Comparison of ENCODE assay signal across 10 mouse cellular contexts in the genomic region with DNA sequence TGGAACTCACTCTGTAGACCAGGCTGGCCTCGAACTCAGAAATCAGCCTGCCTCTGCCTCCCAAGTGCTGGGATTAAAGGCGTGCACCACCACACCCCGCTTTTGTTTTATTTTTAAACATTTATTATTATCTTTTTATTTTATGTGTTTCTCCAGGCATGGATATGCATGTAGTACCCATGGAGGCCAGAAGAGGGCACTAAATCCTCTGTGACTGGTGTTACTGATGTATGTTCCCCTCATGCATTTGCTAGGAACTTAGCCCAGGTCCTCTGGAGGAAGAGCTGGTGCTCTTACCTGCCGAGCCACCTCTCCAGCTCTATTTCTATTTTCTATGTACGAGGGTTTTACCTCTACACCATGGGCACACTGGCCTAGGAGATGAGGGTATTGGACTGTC. TPM values are rescaled to one million over a fixed set of nuclear protein-coding genes. Genes with fewer than 3 reads are reported as not detected.
DNase-seq lines count a peak whose midpoint lies in the region; ATAC-seq and TF ChIP-seq lines count a peak whose summit lies in the region.
"Had no signal": no experiment of that assay in that cellular context is flagged by ENCODE, and none has a peak within 500 bp of the region (broad histone marks: within the 10 kb centered on the region; RNA-seq: fewer than 3 reads in every experiment).

No protein-coding gene starts in this region.

- peaks cover 28 to 61% of the 10 kb centered on the region in 2 experiments for H3K36me3 ChIP-seq in CH12.LX (replicated peaks in 1 of 2; ENCODE audit: control insufficient read depth in 1 of 2, insufficient read depth in 1 of 2, low read length in 1 of 2)
- H3K36me3 ChIP-seq in hindbrain, embryonic 14.5 days (replicated peaks; ENCODE audit: control insufficient read depth, insufficient read depth), result peaks cover 11% of the 10 kb centered on the region

- no peak overlapping the region for H3K9ac ChIP-seq in CH12.LX (ENCODE audit: insufficient read depth, low read depth)
- H3K9ac ChIP-seq in hindbrain, embryonic 14.5 days, result no peak overlapping the region
- H3K9ac ChIP-seq: embryonic facial prominence, embryonic 12.5 days; hindbrain, embryonic 15.5 days had no signal

- peaks cover 3% of the 10 kb centered on the region for H3K9me3 ChIP-seq in CH12.LX (replicated peaks; ENCODE audit: low read length)
- no peaks in the 10 kb centered on the region for H3K9me3 ChIP-seq in hindbrain, embryonic 14.5 days (ENCODE audit: control insufficient read depth, low read length)
- H3K9me3 ChIP-seq: embryonic facial prominence, embryonic 12.5 days; hindbrain, embryonic 15.5 days had no signal

- 96% methylated on average over 5 of the region's 5 CpGs for WGBS in hindbrain, embryonic 14.5 days

- no peak overlapping the region for H3K27ac ChIP-seq in layer of hippocampus, adult 2 months
- H3K27ac ChIP-seq in CH12.LX (ENCODE audit: insufficient read depth, low read depth), result no peak overlapping the region
- no peak overlapping the region for H3K27ac ChIP-seq in hindbrain, embryonic 14.5 days
- H3K27ac ChIP-seq: embryonic facial prominence, embryonic 12.5 days; hindbrain, embryonic 15.5 days had no signal

- no peak for ATAC-seq in hindbrain, embryonic 14.5 days (ENCODE audit: low FRiP score)

- no peak for TF ChIP-seq EP300 in CH12.LX (IDR thresholded peaks at IDR 0.05; ENCODE audit: low read length)

- no peaks in the 10 kb centered on the region for H3K79me2 ChIP-seq in CH12.LX (replicated peaks; ENCODE audit: control insufficient read depth, extremely low read depth, insufficient read depth, poor library complexity, severe bottlenecking)

- no peak for DNase-seq in layer of hippocampus, adult 2 months (ENCODE audit: low spot score in 2 of 2)
- DNase-seq in layer of hippocampus, postnatal 36 days, result no peak
- DNase-seq in CH12.LX (ENCODE audit: extremely low read depth) (peak; percentile 33), R1 (ENCODE audit: low read depth, low spot score) (peak; percentile 82)
- peak; percentile 35 to 46 for DNase-seq in natural killer cell, adult 2 months (ENCODE audit: low spot score in 2 of 2)
- DNase-seq in Muller cell, postnatal 12 days (ENCODE audit: inconsistent ontology term), result no peak
- no peak for DNase-seq in adrenal gland, adult 2 months
- DNase-seq in hindbrain, embryonic 14.5 days (ENCODE audit: low spot score), result no peak

- in situ Hi-C loops in CH12.LX (cut with MboI; ENCODE audit: low pct_ligation_motif_present, low pct_unique_long_range_greater_than_20kb, low sequenced_read_pairs), result no loop called here

- peak; percentile 68 for TF ChIP-seq CTCF in layer of hippocampus, adult 2 months (conservative IDR thresholded peaks at IDR 0.05)
- TF ChIP-seq CTCF in CH12.LX (conservative IDR thresholded peaks at IDR 0.05 in 1 of 2, IDR thresholded peaks at IDR 0.05 in 1 of 2; ENCODE audit: low read depth in 2 of 2, low read length in 2 of 2), result peak; percentile 37 to 45; a peak in 3 of 4 replicates

- no peaks in the 10 kb centered on the region for H3K4me1 ChIP-seq in CH12.LX (ENCODE audit: control insufficient read depth in 1 of 2, insufficient read depth in 2 of 2)
- no peaks in the 10 kb centered on the region for H3K4me1 ChIP-seq in hindbrain, embryonic 14.5 days (replicated peaks; ENCODE audit: control insufficient read depth, insufficient read depth, low read length)
- H3K4me1 ChIP-seq: embryonic facial prominence, embryonic 12.5 days; hindbrain, embryonic 15.5 days had no signal

- no peak; the same call in none of the 2 replicates for TF ChIP-seq RAD21 in CH12.LX (IDR thresholded peaks at IDR 0.05; ENCODE audit: low read depth, low read length)

- dilution Hi-C loops in CH12.LX (cut with MboI; ENCODE audit: extremely low pct_ligation_motif_present, extremely low pct_unique_long_range_greater_than_20kb, low sequenced_read_pairs), result no loop called here

- no peak overlapping the region for H3K4me2 ChIP-seq in CH12.LX (ENCODE audit: insufficient read depth, low read depth, poor library complexity, severe bottlenecking)
- H3K4me2 ChIP-seq in hindbrain, embryonic 14.5 days (replicated peaks), result no peak overlapping the region
- H3K4me2 ChIP-seq: embryonic facial prominence, embryonic 12.5 days; hindbrain, embryonic 15.5 days had no signal

- TF ChIP-seq POLR2A in CH12.LX (IDR thresholded peaks at IDR 0.05; ENCODE audit: low read depth, low read length), result no peak

- no peak overlapping the region for H3K4me3 ChIP-seq in layer of hippocampus, adult 2 months
- no peak overlapping the region for H3K4me3 ChIP-seq in CH12.LX (replicated peaks in 1 of 3; ENCODE audit: low read depth in 2 of 3, low read length in 2 of 3, poor library complexity in 1 of 3)
- H3K4me3 ChIP-seq in hindbrain, embryonic 14.5 days (replicated peaks; ENCODE audit: low read length), result no peak overlapping the region
- H3K4me3 ChIP-seq: embryonic facial prominence, embryonic 12.5 days; hindbrain, embryonic 15.5 days had no signal

- H3K27me3 ChIP-seq in CH12.LX (replicated peaks), result no peaks in the 10 kb centered on the region
- H3K27me3 ChIP-seq in hindbrain, embryonic 14.5 days (ENCODE audit: control insufficient read depth, insufficient read depth, low read length), result no peaks in the 10 kb centered on the region
- H3K27me3 ChIP-seq: embryonic facial prominence, embryonic 12.5 days; hindbrain, embryonic 15.5 days had no signal

TF ChIP-seq in CH12.LX, 34 proteins besides CTCF, POLR2A, EP300 and RAD21:
- TF ChIP-seq UBTF (IDR thresholded peaks at IDR 0.05; ENCODE audit: low read depth, low read length) (no peak), MEF2A (IDR thresholded peaks at IDR 0.05; ENCODE audit: borderline replicate concordance, low read depth, low read length) (no peak), SMC3 (IDR thresholded peaks at IDR 0.05; ENCODE audit: low read depth, low read length) (peak; percentile 20; the same call in 1 of the 2 replicates), MYC (IDR thresholded peaks at IDR 0.05; ENCODE audit: low read depth, low read length) (no peak), USF2 (conservative IDR thresholded peaks at IDR 0.05; ENCODE audit: low read depth, low read length) (no peak), ZNF384 (IDR thresholded peaks at IDR 0.05; ENCODE audit: low read depth, low read length) (no peak)

RNA-seq across cellular contexts. Expression of a gene that starts 13.1 kb away (rescaled TPM):
- 10 to 100 TPM; 12.7 to 14.3 TPM for total RNA-seq in layer of hippocampus, adult 2 months (2021)
- total RNA-seq in layer of hippocampus, postnatal 36 days (2021), result 10 to 100 TPM; 12.5 to 14.3 TPM
- total RNA-seq in CH12.LX (2012; rRNA removed), result 18.9 and 21.7 TPM in 2 replicates
- 31.3 and 32.1 TPM in 2 replicates for total RNA-seq in CH12.LX (2014; rRNA removed)
- 8.9 and 9.3 TPM in 2 replicates for polyA plus RNA-seq in CH12.LX (2012; ENCODE audit: insufficient read length, low read depth)
- total RNA-seq in adrenal gland, adult 2 months (2021), result 1 to 10 TPM; 7.1 to 7.7 TPM
- polyA plus RNA-seq in adrenal gland, adult 2 months (2012; rRNA removed), result 3.5 and 3.8 TPM in 2 replicates
- polyA plus RNA-seq in hindbrain, embryonic 14.5 days (2014; fragmentation: Nextera tagmentation; extraction: Ambion mirVana), result 10.4 and 11.1 TPM in 2 replicates

RNA-seq across cellular contexts. Expression of a gene that starts 14.8 kb away (rescaled TPM):
- total RNA-seq in layer of hippocampus, adult 2 months (2021), result 10 to 100 TPM; 48.8 to 56.0 TPM
- total RNA-seq in layer of hippocampus, postnatal 36 days (2021), result 10 to 100 TPM; 55.8 to 57.2 TPM
- total RNA-seq in CH12.LX (2012; rRNA removed), result 0.38 and 0.42 TPM in 2 replicates
- not detected in 2 replicates for total RNA-seq in CH12.LX (2014; rRNA removed)
- not detected in 2 replicates for polyA plus RNA-seq in CH12.LX (2012; ENCODE audit: insufficient read length, low read depth)
- 1 to 10 TPM; 4.2 to 9.6 TPM for total RNA-seq in adrenal gland, adult 2 months (2021)
- polyA plus RNA-seq in adrenal gland, adult 2 months (2012; rRNA removed), result 5.2 and 8.9 TPM in 2 replicates
- polyA plus RNA-seq in hindbrain, embryonic 14.5 days (2014; fragmentation: Nextera tagmentation; extraction: Ambion mirVana), result 50.6 and 58.5 TPM in 2 replicates

RNA-seq across cellular contexts. Expression of a gene that starts 18.0 kb away (rescaled TPM):
- total RNA-seq in layer of hippocampus, adult 2 months (2021), result under 1 TPM; 0.59 to 1.00 TPM
- total RNA-seq in layer of hippocampus, postnatal 36 days (2021), result under 1 TPM; 0.35 to 0.56 TPM
- total RNA-seq in CH12.LX (2012; rRNA removed) (0.17 and 0.21 TPM in 2 replicates), CH12.LX (2014; rRNA removed) (0.05 TPM in 1 of 2 replicates, not detected in the other)
- polyA plus RNA-seq in CH12.LX (2012; ENCODE audit: insufficient read length, low read depth), result 0.35 and 0.49 TPM in 2 replicates
- total RNA-seq in adrenal gland, adult 2 months (2021), result under 1 TPM; 0.55 to 0.61 TPM
- 1.0 and 2.3 TPM in 2 replicates for polyA plus RNA-seq in adrenal gland, adult 2 months (2012; rRNA removed)
- polyA plus RNA-seq in hindbrain, embryonic 14.5 days (2014; fragmentation: Nextera tagmentation; extraction: Ambion mirVana), result 2.0 and 2.3 TPM in 2 replicates

RNA-seq across cellular contexts. Expression of a gene that starts 38.8 kb away (rescaled TPM):
- total RNA-seq in layer of hippocampus, adult 2 months (2021), result 10 to 100 TPM; 89.4 to 91.4 TPM
- 10 to 100 TPM; 83.2 to 96.7 TPM for total RNA-seq in layer of hippocampus, postnatal 36 days (2021)
- total RNA-seq in CH12.LX (2012; rRNA removed) (109 and 135 TPM in 2 replicates), CH12.LX (2014; rRNA removed) (346 and 388 TPM in 2 replicates)
- polyA plus RNA-seq in CH12.LX (2012; ENCODE audit: insufficient read length, low read depth), result 151 and 191 TPM in 2 replicates
- total RNA-seq in adrenal gland, adult 2 months (2021), result 100 to 1,000 TPM; 117 to 145 TPM
- polyA plus RNA-seq in adrenal gland, adult 2 months (2012; rRNA removed), result 7.1 and 9.4 TPM in 2 replicates
- polyA plus RNA-seq in hindbrain, embryonic 14.5 days (2014; fragmentation: Nextera tagmentation; extraction: Ambion mirVana), result 269 and 286 TPM in 2 replicates

RNA-seq across cellular contexts. Expression of a gene that starts 51.3 kb away (rescaled TPM):
- 10 to 100 TPM; 43.9 to 46.0 TPM for total RNA-seq in layer of hippocampus, adult 2 months (2021)
- total RNA-seq in layer of hippocampus, postnatal 36 days (2021), result 10 to 100 TPM; 44.3 to 46.8 TPM
- 15.2 and 19.5 TPM in 2 replicates for total RNA-seq in CH12.LX (2012; rRNA removed)
- total RNA-seq in CH12.LX (2014; rRNA removed), result 25.4 and 28.5 TPM in 2 replicates
- 20.8 and 23.5 TPM in 2 replicates for polyA plus RNA-seq in CH12.LX (2012; ENCODE audit: insufficient read length, low read depth)
- total RNA-seq in adrenal gland, adult 2 months (2021), result 10 to 100 TPM; 50.1 TPM
- 7.1 and 8.6 TPM in 2 replicates for polyA plus RNA-seq in adrenal gland, adult 2 months (2012; rRNA removed)
- polyA plus RNA-seq in hindbrain, embryonic 14.5 days (2014; fragmentation: Nextera tagmentation; extraction: Ambion mirVana), result 42.9 and 44.6 TPM in 2 replicates

Comparison
In these comparisons a context has a peak if more than half of its experiments do, and no peak if none do; other contexts are left out.
1. DNase-seq: peak in CH12.LX (single experiment), R1 (single experiment) and natural killer cell, adult 2 months (2 of 2); none in layer of hippocampus, adult 2 months (0 of 2), layer of hippocampus, postnatal 36 days (0 of 2), Muller cell, postnatal 12 days (single experiment), adrenal gland, adult 2 months (single experiment) and hindbrain, embryonic 14.5 days (single experiment).
2. RNA of a gene that starts 14.8 kb away (total RNA-seq): 55.8 to 57.2 TPM in layer of hippocampus, postnatal 36 days and 48.8 to 56.0 TPM in layer of hippocampus, adult 2 months; 4.2 to 9.6 TPM in adrenal gland, adult 2 months and 0.38 to 0.42 TPM in CH12.LX; every median in the first group is over 4 times any median in the second.